In the genomic region with DNA sequence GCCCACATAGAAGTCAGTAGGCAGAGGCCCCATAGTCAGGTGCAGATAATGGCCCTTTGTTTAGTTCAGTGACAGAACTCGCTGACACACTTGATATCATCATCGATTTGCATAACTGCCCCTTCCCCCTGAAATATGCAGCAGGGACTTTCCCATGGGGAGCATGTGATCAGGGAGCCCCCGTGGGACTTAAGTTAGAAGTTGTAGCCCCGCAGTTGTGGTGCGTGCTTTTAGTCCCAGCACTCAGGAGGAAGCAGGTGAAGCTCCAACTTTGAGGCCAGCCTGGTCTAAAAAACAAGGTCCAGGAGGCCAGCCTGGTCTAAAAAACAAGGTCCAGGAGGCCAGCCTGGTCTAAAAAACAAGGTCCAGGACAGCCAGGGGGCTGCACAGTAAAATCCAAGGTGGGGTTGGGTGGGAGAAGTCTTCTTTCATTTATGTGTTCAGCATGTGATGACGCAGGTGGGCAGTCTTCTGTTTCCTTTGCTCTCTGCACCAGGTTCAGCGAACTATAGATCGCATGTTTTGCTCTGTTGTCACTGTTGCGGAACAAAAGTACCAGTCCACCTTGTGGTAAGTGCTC, we compare ENCODE assay signal across 20 mouse cellular contexts. TPM values are rescaled to one million over a fixed set of nuclear protein-coding genes. Genes with fewer than 3 reads are reported as not detected.
A peak's percentile ranks its signal among the peaks of the same experiment; 100 is the strongest.
DNase-seq lines count a peak whose midpoint lies in the region; ATAC-seq lines count a peak whose summit lies in the region.
"Had no signal": no experiment of that assay in that cellular context is flagged by ENCODE, and none has a peak within 500 bp of the region (broad histone marks: within the 10 kb centered on the region; RNA-seq: fewer than 3 reads in every experiment).

No protein-coding gene starts in this region.

- no peak overlapping the region for H3K4me3 ChIP-seq in intestine, embryonic 15.5 days (replicated peaks)
- H3K4me3 ChIP-seq: embryonic facial prominence, embryonic 10.5 days; forebrain, embryonic 10.5 days; heart, embryonic 13.5 days; neural tube, embryonic 12.5 days had no signal

- peak; percentile 34 for DNase-seq in layer of hippocampus, adult 11-12 months (ENCODE audit: low spot score)
- DNase-seq in layer of hippocampus, postnatal 14 days (ENCODE audit: low spot score in 2 of 2) = no peak
- DNase-seq in spleen, postnatal 4 days (ENCODE audit: low spot score in 2 of 2) = peak; percentile 59 to 74
- DNase-seq in gastrocnemius, postnatal 14 days = no peak
- DNase-seq in adrenal gland, adult 2 months = no peak
- DNase-seq: adrenal gland, postnatal 25 days; cerebellum, adult 18-20 months; lung, embryonic 14.5 days had no signal

- H3K9me3 ChIP-seq in intestine, embryonic 15.5 days = no peaks in the 10 kb centered on the region
- H3K9me3 ChIP-seq: embryonic facial prominence, embryonic 10.5 days; forebrain, embryonic 10.5 days; heart, embryonic 13.5 days; neural tube, embryonic 12.5 days had no signal

- no peak overlapping the region for H3K4me2 ChIP-seq in intestine, embryonic 15.5 days (replicated peaks)
- H3K4me2 ChIP-seq: heart, embryonic 13.5 days; lung, embryonic 14.5 days; midbrain, embryonic 11.5 days; neural tube, embryonic 12.5 days had no signal

- H3K27ac ChIP-seq in intestine, embryonic 15.5 days = peak overlapping the region; percentile 79; the same call in 1 of the 2 replicates
- H3K27ac ChIP-seq: embryonic facial prominence, embryonic 10.5 days; forebrain, embryonic 10.5 days; heart, embryonic 13.5 days; neural tube, embryonic 12.5 days had no signal

- H3K27me3 ChIP-seq in intestine, embryonic 15.5 days (replicated peaks) = no peaks in the 10 kb centered on the region
- H3K27me3 ChIP-seq: heart, embryonic 13.5 days; neural tube, embryonic 12.5 days; Patski had no signal

- 0 out of 2 replicates have a peak, but pooled peaks cover 6% of the 10 kb centered on the region for H3K36me3 ChIP-seq in intestine, embryonic 15.5 days

- WGBS in intestine, embryonic 15.5 days = 76% methylated on average over 9 of the region's 9 CpGs

- H3K4me1 ChIP-seq in intestine, embryonic 15.5 days (replicated peaks) = peaks cover 11% of the 10 kb centered on the region
- H3K4me1 ChIP-seq: embryonic facial prominence, embryonic 10.5 days; forebrain, embryonic 10.5 days; heart, embryonic 13.5 days; neural tube, embryonic 12.5 days had no signal

- H3K9ac ChIP-seq in intestine, embryonic 15.5 days = no peak overlapping the region
- H3K9ac ChIP-seq: heart, embryonic 13.5 days; lung, embryonic 14.5 days; neural tube, embryonic 12.5 days had no signal

- intact Hi-C loops in gastrocnemius, postnatal 14 days (cut with DNase I; ENCODE audit: low total_unique reads) = no loop called here

- peak; percentile 50 for ATAC-seq in CD4-positive, CD25-positive, alpha-beta regulatory T cell, adult 4 months
- ATAC-seq in intestine, embryonic 15.5 days = no peak
- ATAC-seq in granulocyte monocyte progenitor cell, adult 5-6 weeks (replicated peaks; ENCODE audit: poor library complexity, severe bottlenecking) = no peak
- ATAC-seq: hindbrain, embryonic 16.5 days; Patski had no signal

RNA-seq across cellular contexts. Expression of gene Nfatc3, which starts 6.0 kb away (rescaled TPM):
- total RNA-seq in layer of hippocampus, postnatal 14 days (2021) = 10 to 100 TPM in 1 of 2 experiments, 1 to 10 TPM in 1; 9.9 to 11.6 TPM
- 10 to 100 TPM; 28.1 to 32.3 TPM for polyA plus RNA-seq in CD4-positive, CD25-positive, alpha-beta regulatory T cell, adult 4 months (2017; shearing (Covaris generic))
- polyA plus RNA-seq in intestine, embryonic 15.5 days (2015; fragmentation: Nextera tagmentation; extraction: Ambion mirVana) = 6.0 and 6.2 TPM in 2 replicates
- 10 to 100 TPM; 18.4 to 22.0 TPM for total RNA-seq in gastrocnemius, postnatal 14 days (2021)
- 10 to 100 TPM; 35.2 to 70.0 TPM for total RNA-seq in adrenal gland, adult 2 months (2021)
- 14.9 and 20.6 TPM in 2 replicates for polyA plus RNA-seq in adrenal gland, adult 2 months (2012; rRNA removed)
- 74.1 and 86.3 TPM in 2 replicates for total RNA-seq in granulocyte monocyte progenitor cell, adult 5-6 weeks (2014; fragmentation: Nextera tagmentation)
- 31.7 and 32.7 TPM in 2 replicates for total RNA-seq in granulocyte monocyte progenitor cell, adult 5-6 weeks (2017)

RNA-seq across cellular contexts. Expression of gene Ddx28, which starts 40.9 kb away (rescaled TPM):
- 10 to 100 TPM; 11.1 to 12.6 TPM for total RNA-seq in layer of hippocampus, postnatal 14 days (2021)
- 10 to 100 TPM in 1 of 2 experiments, 1 to 10 TPM in 1; 8.4 to 13.2 TPM for polyA plus RNA-seq in CD4-positive, CD25-positive, alpha-beta regulatory T cell, adult 4 months (2017; shearing (Covaris generic))
- polyA plus RNA-seq in intestine, embryonic 15.5 days (2015; fragmentation: Nextera tagmentation; extraction: Ambion mirVana) = 14.2 and 15.5 TPM in 2 replicates
- 1 to 10 TPM; 9.5 to 9.7 TPM for total RNA-seq in gastrocnemius, postnatal 14 days (2021)
- total RNA-seq in adrenal gland, adult 2 months (2021) = 10 to 100 TPM; 16.1 to 17.3 TPM
- 12.5 and 13.2 TPM in 2 replicates for polyA plus RNA-seq in adrenal gland, adult 2 months (2012; rRNA removed)
- total RNA-seq in granulocyte monocyte progenitor cell, adult 5-6 weeks (2014; fragmentation: Nextera tagmentation) = 5.6 and 11.6 TPM in 2 replicates
- total RNA-seq in granulocyte monocyte progenitor cell, adult 5-6 weeks (2017) = 15.1 and 20.2 TPM in 2 replicates

RNA-seq across cellular contexts. Expression of gene Dpep2nb, which starts 46.8 kb away (rescaled TPM):
- not detected for total RNA-seq in layer of hippocampus, postnatal 14 days (2021)
- not detected for polyA plus RNA-seq in CD4-positive, CD25-positive, alpha-beta regulatory T cell, adult 4 months (2017; shearing (Covaris generic))
- polyA plus RNA-seq in intestine, embryonic 15.5 days (2015; fragmentation: Nextera tagmentation; extraction: Ambion mirVana) = not detected in 2 replicates
- not detected for total RNA-seq in gastrocnemius, postnatal 14 days (2021)
- total RNA-seq in adrenal gland, adult 2 months (2021) = not detected
- not detected in 2 replicates for polyA plus RNA-seq in adrenal gland, adult 2 months (2012; rRNA removed)
- total RNA-seq in granulocyte monocyte progenitor cell, adult 5-6 weeks (2014; fragmentation: Nextera tagmentation) = not detected in 2 replicates
- 0.39 TPM in 1 of 2 replicates, not detected in the other for total RNA-seq in granulocyte monocyte progenitor cell, adult 5-6 weeks (2017)
- total RNA-seq: adrenal gland, postnatal 25 days; layer of hippocampus, adult 8-10 months had no signal
- polyA plus RNA-seq: embryonic facial prominence, embryonic 10.5 days; forebrain, embryonic 10.5 days; hindbrain, embryonic 16.5 days; limb, embryonic 11.5 days; lung, embryonic 14.5 days; midbrain, embryonic 11.5 days; neural tube, embryonic 12.5 days had no signal

Comparison
In these comparisons a context has a peak if more than half of its experiments do, and no peak if none do; other contexts are left out.
1. DNase-seq: peak in layer of hippocampus, adult 11-12 months (single experiment) and spleen, postnatal 4 days (2 of 2); none in layer of hippocampus, postnatal 14 days (0 of 2), gastrocnemius, postnatal 14 days (single experiment) and adrenal gland, adult 2 months (single experiment).